Mouse (Mus musculus): ENCODE results near the gene 4930438A08Rik.

- TF ChIP-seq POLR2A (IDR thresholded peaks at IDR 0.05; ENCODE audit: insufficient read length, low read depth) (no peak), MAX (IDR thresholded peaks at IDR 0.05; ENCODE audit: low read depth) (no peak), TCF12 (IDR thresholded peaks at IDR 0.05; ENCODE audit: insufficient read depth, poor library complexity, severe bottlenecking) (no peak), TCF3 (IDR thresholded peaks at IDR 0.05; ENCODE audit: insufficient read length, low read depth) (no peak), REST (IDR thresholded peaks at IDR 0.05; ENCODE audit: insufficient read depth, insufficient read length) (no peak), E2F4 (IDR thresholded peaks at IDR 0.05; ENCODE audit: insufficient read depth) (no peak), POLR2AphosphoS2 (IDR thresholded peaks at IDR 0.05; ENCODE audit: insufficient read length, low read depth) (no peak), MYOD1 (IDR thresholded peaks at IDR 0.05; ENCODE audit: control insufficient read depth in 1 of 3, insufficient read length in 2 of 3, low read depth in 2 of 3) (no peak), USF1 (IDR thresholded peaks at IDR 0.05; ENCODE audit: low read depth) (no peak), MYOG (IDR thresholded peaks at IDR 0.05; ENCODE audit: control insufficient read depth in 1 of 3, insufficient read depth in 1 of 3, insufficient read length in 2 of 3, low read depth in 2 of 3) (no peak), CEBPB (IDR thresholded peaks at IDR 0.05; ENCODE audit: insufficient read depth, poor library complexity, severe bottlenecking) (no peak), SRF (IDR thresholded peaks at IDR 0.05; ENCODE audit: control insufficient read depth, insufficient read length, low read depth) (no peak)
Observed at GRCm38 (mm10) chr11:58331546-58331945, 56.9 kb downstream of the 4930438A08Rik start.

Data from myocyte (in vitro differentiated cells).